Mouse (Mus musculus) C2C12 (cell line): ENCODE measurements around the gene Copb1. TPM values are rescaled to one million over a fixed set of nuclear protein-coding genes. Genes with fewer than 3 reads are reported as not detected.

Experiments used
- H3K27me3 ChIP-seq: one replicate; pipeline ENCODE4 v1.6.1; 2011; ENCODE audit not compliant: control insufficient read depth, insufficient read depth, insufficient read length
- H3K36me3 ChIP-seq: one replicate; pipeline ENCODE4 v1.6.1; 2011; ENCODE audit not compliant: control insufficient read depth, insufficient read depth
- H3K4me3 ChIP-seq: one replicate; pipeline ENCODE4 v1.5.1; 2011; ENCODE audit warnings: mild to moderate bottlenecking, control low read depth; ENCODE audit not compliant: poor library complexity, insufficient read depth, severe bottlenecking
- H3K79me2 ChIP-seq: one replicate; pipeline ENCODE4 v1.6.1; 2011; ENCODE audit not compliant: control insufficient read depth, insufficient read depth
- H3K79me3 ChIP-seq: one replicate; pipeline ENCODE4 v1.6.1; 2011; ENCODE audit warnings: low read depth, control low read depth
- H3ac ChIP-seq: one replicate; pipeline ENCODE3; 2011; ENCODE audit warnings: low read depth; ENCODE audit not compliant: control insufficient read depth, insufficient read length
- CEBPB ChIP-seq: IDR thresholded peaks from one replicate; pipeline ENCODE4 v1.6.1; 2011; ENCODE audit warnings: low read depth, mild to moderate bottlenecking, control low read depth, moderate library complexity
- CTCF ChIP-seq: IDR thresholded peaks from one replicate; pipeline ENCODE4 v1.5.1; 2011; ENCODE audit not compliant: control insufficient read depth, insufficient read depth, insufficient read length
- FOSL1 ChIP-seq: IDR thresholded peaks from one replicate; pipeline ENCODE4 v1.8.0; 2011; ENCODE audit warnings: mild to moderate bottlenecking, low read length; ENCODE audit not compliant: poor library complexity, insufficient read depth, severe bottlenecking
- MAX ChIP-seq: IDR thresholded peaks from one replicate; pipeline ENCODE4 v1.6.1; 2011; ENCODE audit warnings: mild to moderate bottlenecking, control low read depth
- MYOD1 ChIP-seq: IDR thresholded peaks from one replicate; pipeline ENCODE4 v1.6.1; 2011; ENCODE audit warnings: low read depth; ENCODE audit not compliant: control insufficient read depth, insufficient read length
- MYOG ChIP-seq: IDR thresholded peaks from one replicate; pipeline ENCODE4 v1.6.1; 2011; ENCODE audit not compliant: control insufficient read depth, insufficient read length; ENCODE audit errors: extremely low read depth
- USF1 ChIP-seq: IDR thresholded peaks from one replicate; pipeline ENCODE4 v1.6.1; 2011; ENCODE audit warnings: low read depth, mild to moderate bottlenecking, control low read depth, moderate library complexity
- polyA plus RNA-seq: library from polyadenylated mRNA; unstranded; fragments of >200 nt; fragmentation: generic; extraction: Trizol; gene quantifications from one replicate; pipeline ENCODE4 v1.2.1, GENCODE M21; 2012; ENCODE audit warnings: missing spikeins

The Copb1 gene
- polyA plus RNA-seq, 1 experiment, result 53.9 TPM

- no peaks in the 10 kb centered on the region for H3K79me3 ChIP-seq
- no peaks in the 10 kb centered on the region for H3K27me3 ChIP-seq
- H3ac ChIP-seq, result no peak overlapping the region
- no peaks in the 10 kb centered on the region for H3K79me2 ChIP-seq
- TF ChIP-seq MAX (no peak), USF1 (no peak), FOSL1 (no peak), MYOD1 (no peak), CTCF (no peak), CEBPB (no peak), MYOG (no peak)
- no peak overlapping the region for H3K4me3 ChIP-seq
- H3K36me3 ChIP-seq, result no peaks in the 10 kb centered on the region
Measured at GRCm38 (mm10) chr7:114169996-114170395, 84.5 kb downstream of the Copb1 start.

GRCm38 (mm10) chr7:114169381-114169780 lies 85.1 kb downstream of the Copb1 start:
- no peaks in the 10 kb centered on the region for H3K27me3 ChIP-seq
- TF ChIP-seq MYOD1, result no peak
- no peak for TF ChIP-seq MAX
- no peak for TF ChIP-seq MYOG
- TF ChIP-seq CEBPB, result no peak
- no peak for TF ChIP-seq USF1
- TF ChIP-seq FOSL1, result no peak
- no peak for TF ChIP-seq CTCF
- no peaks in the 10 kb centered on the region for H3K36me3 ChIP-seq

More at GRCm38 (mm10) chr7:114169381-114169780, 85.1 kb downstream of the Copb1 start:
- Histone ChIP-seq H3K4me3 (no peak overlapping the region), H3K79me2 (no peaks in the 10 kb centered on the region), H3ac (no peak overlapping the region), H3K79me3 (no peaks in the 10 kb centered on the region)

Other genes starting within 250 kb of the Copb1 start
- 55.3 TPM for gene Rras2, start 136.9 kb downstream of the Copb1 start, polyA plus RNA-seq
- gene Psma1, start 21.4 kb upstream of the Copb1 start, polyA plus RNA-seq, result 163 TPM
- 2.1 TPM for gene Pde3b, start 160.6 kb upstream of the Copb1 start, polyA plus RNA-seq